ENCODE assay signal across 9 mouse cellular contexts in the genomic region with DNA sequence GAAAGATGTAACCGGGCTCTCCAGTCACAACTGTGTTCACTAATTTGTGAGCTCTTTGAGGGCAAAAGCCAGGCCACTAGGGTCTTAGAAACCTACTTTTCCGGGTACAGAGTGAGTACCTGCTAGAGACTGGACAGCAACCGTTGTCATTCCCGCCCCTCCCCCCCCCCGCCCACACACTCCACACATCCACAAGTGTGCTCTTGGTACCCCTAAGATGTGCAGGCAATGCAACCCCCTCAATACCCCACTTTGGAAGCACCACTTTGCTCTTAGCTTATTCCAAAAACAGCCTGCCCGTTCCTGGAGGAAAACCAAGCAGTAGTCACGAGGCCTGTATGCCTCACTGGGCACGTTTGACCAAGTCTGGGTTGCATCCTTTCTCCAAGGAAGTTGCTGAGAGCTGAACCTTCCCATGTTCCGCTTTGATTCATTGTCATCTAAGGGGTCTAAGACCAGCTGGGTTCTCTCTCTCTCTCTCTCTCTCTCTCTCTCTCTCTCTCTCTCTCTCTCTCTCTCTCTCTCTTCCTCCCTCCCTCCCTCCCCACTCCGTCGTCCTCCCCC. TPM values are rescaled to one million over a fixed set of nuclear protein-coding genes. Genes with fewer than 3 reads are reported as not detected.
A peak's percentile ranks its signal among the peaks of the same experiment; 100 is the strongest.
DNase-seq lines count a peak whose midpoint lies in the region; ATAC-seq and TF ChIP-seq lines count a peak whose summit lies in the region.
"Had no signal": no experiment of that assay in that cellular context is flagged by ENCODE, and none has a peak within 500 bp of the region (broad histone marks: within the 10 kb centered on the region; RNA-seq: fewer than 3 reads in every experiment).

No protein-coding gene starts in this region.

- TF ChIP-seq POLR2A in lung, adult 2 months (IDR thresholded peaks at IDR 0.05; ENCODE audit: borderline replicate concordance, extremely low read depth, low read depth, low read length): no peak

- no peak overlapping the region for H3K9ac ChIP-seq in heart, embryonic 16.5 days (ENCODE audit: low read length)
- H3K9ac ChIP-seq in embryonic facial prominence, embryonic 11.5 days (replicated peaks; ENCODE audit: low read length): no peak overlapping the region

- no peaks in the 10 kb centered on the region for H3K36me3 ChIP-seq in heart, embryonic 16.5 days (ENCODE audit: control insufficient read depth, insufficient read depth)
- H3K36me3 ChIP-seq in embryonic facial prominence, embryonic 11.5 days (replicated peaks; ENCODE audit: control insufficient read depth, insufficient read depth, low read depth, low read length): no peaks in the 10 kb centered on the region

- 7% methylated on average over 9 of the region's 11 CpGs for WGBS in heart, embryonic 16.5 days
- WGBS in embryonic facial prominence, embryonic 11.5 days: 10% methylated on average over 9 of the region's 11 CpGs
- 10% methylated on average over 9 of the region's 11 CpGs for WGBS in lung, adult 2 months

- H3K4me2 ChIP-seq in heart, embryonic 16.5 days (ENCODE audit: low read depth, low read length): peak overlapping the region; percentile 86
- peak overlapping the region; percentile 93 for H3K4me2 ChIP-seq in embryonic facial prominence, embryonic 11.5 days (ENCODE audit: low read depth, low read length)

- H3K27ac ChIP-seq in heart, embryonic 16.5 days (ENCODE audit: low read length): no peak overlapping the region
- H3K27ac ChIP-seq in embryonic facial prominence, embryonic 11.5 days (replicated peaks; ENCODE audit: low read depth, low read length): no peak overlapping the region

- no peaks in the 10 kb centered on the region for H3K9me3 ChIP-seq in heart, embryonic 16.5 days (replicated peaks; ENCODE audit: control insufficient read depth, low read length)
- H3K9me3 ChIP-seq in embryonic facial prominence, embryonic 11.5 days (replicated peaks; ENCODE audit: control insufficient read depth, low read length): no peaks in the 10 kb centered on the region

- peak overlapping the region; percentile 50 for H3K4me3 ChIP-seq in heart, embryonic 16.5 days (ENCODE audit: low read length)
- H3K4me3 ChIP-seq in embryonic facial prominence, embryonic 11.5 days (ENCODE audit: low read depth, low read length): no peak overlapping the region
- H3K4me3 ChIP-seq in lung, adult 2 months (replicated peaks; ENCODE audit: extremely low read depth, low read depth, low read length): no peak overlapping the region

- intact Hi-C loops in heart, postnatal 14 days (cut with DNase I): no loop called here

- 0 out of 2 replicates have a peak, but pooled peaks have one; percentile 11 for ATAC-seq in heart, embryonic 16.5 days (replicated peaks; ENCODE audit: extremely low read depth, insufficient read depth, low FRiP score)
- ATAC-seq in embryonic facial prominence, embryonic 11.5 days (replicated peaks; ENCODE audit: insufficient number of reproducible peaks, low FRiP score, low TSS enrichment, low read depth): no peak
- no peak for ATAC-seq in granulocyte monocyte progenitor cell, adult 5-6 weeks (replicated peaks; ENCODE audit: poor library complexity, severe bottlenecking)

- peaks cover 44% of the 10 kb centered on the region for H3K27me3 ChIP-seq in heart, embryonic 16.5 days (ENCODE audit: control insufficient read depth, insufficient read depth, low read length)
- peaks cover 54% of the 10 kb centered on the region for H3K27me3 ChIP-seq in embryonic facial prominence, embryonic 11.5 days (ENCODE audit: control insufficient read depth, insufficient read depth, low read length)

- no peak for TF ChIP-seq CTCF in lung, adult 2 months (IDR thresholded peaks at IDR 0.05; ENCODE audit: insufficient read depth, low read length)

- peaks cover 17% of the 10 kb centered on the region for H3K4me1 ChIP-seq in heart, embryonic 16.5 days (ENCODE audit: control insufficient read depth, insufficient read depth, low read length)
- H3K4me1 ChIP-seq in embryonic facial prominence, embryonic 11.5 days (ENCODE audit: control insufficient read depth, insufficient read depth, low read length): peaks cover 3% of the 10 kb centered on the region
- no peaks in the 10 kb centered on the region for H3K4me1 ChIP-seq in lung, adult 2 months (ENCODE audit: control insufficient read depth, insufficient read depth, low read length)

- no peak for DNase-seq in heart, postnatal 14 days
- no peak for DNase-seq in embryonic facial prominence, embryonic 11.5 days (ENCODE audit: low spot score)
- DNase-seq in layer of hippocampus, postnatal 25 days (ENCODE audit: extremely low spot score in 1 of 2, low spot score in 1 of 2): peak; percentile 29 to 39
- peak; percentile 68 for DNase-seq in right cerebral cortex, adult 18-20 months
- DNase-seq in urinary bladder, postnatal 4 days (ENCODE audit: low spot score in 2 of 2): no peak
- no peak for DNase-seq in lung, adult 2 months

RNA-seq across cellular contexts. Expression of a gene that starts 3.1 kb away (rescaled TPM):
- polyA plus RNA-seq in heart, embryonic 16.5 days (2015; fragmentation: Nextera tagmentation; extraction: Ambion mirVana): 0.07 TPM in 1 of 2 replicates, not detected in the other
- not detected for total RNA-seq in heart, postnatal 14 days (2021)
- polyA plus RNA-seq in embryonic facial prominence, embryonic 11.5 days (2014; fragmentation: Nextera tagmentation; extraction: Ambion mirVana): 4.6 and 5.8 TPM in 2 replicates
- 10 to 100 TPM; 66.7 to 71.6 TPM for total RNA-seq in layer of hippocampus, postnatal 25 days (2021)
- polyA plus RNA-seq in lung, adult 2 months (2012; rRNA removed): 2.1 and 4.9 TPM in 2 replicates
- total RNA-seq in granulocyte monocyte progenitor cell, adult 5-6 weeks (2014; fragmentation: Nextera tagmentation): not detected in 2 replicates
- not detected in 2 replicates for total RNA-seq in granulocyte monocyte progenitor cell, adult 5-6 weeks (2017)
- total RNA-seq: liver, adult 2 months had no signal
- polyA plus RNA-seq: liver, adult 2 months had no signal

Comparison
In these comparisons a context has a peak if more than half of its experiments do, and no peak if none do; other contexts are left out.
1. DNase-seq: peak in layer of hippocampus, postnatal 25 days (2 of 2) and right cerebral cortex, adult 18-20 months (single experiment); none in heart, postnatal 14 days (0 of 2), embryonic facial prominence, embryonic 11.5 days (single experiment), urinary bladder, postnatal 4 days (0 of 2) and lung, adult 2 months (single experiment).
2. RNA of a gene that starts 3.1 kb away (total RNA-seq): 66.7 to 71.6 TPM in layer of hippocampus, postnatal 25 days; not detected in heart, postnatal 14 days and not detected in granulocyte monocyte progenitor cell, adult 5-6 weeks; every median in the first group is over 10 times any median in the second.